Mouse (Mus musculus): ENCODE results near the gene Tcf7l2. TPM values are rescaled to one million over a fixed set of nuclear protein-coding genes. Genes with fewer than 3 reads are reported as not detected.

Gene Tcf7l2
- polyA plus RNA-seq, 1 experiment from 2014 or later: 225 TPM

DNA sequence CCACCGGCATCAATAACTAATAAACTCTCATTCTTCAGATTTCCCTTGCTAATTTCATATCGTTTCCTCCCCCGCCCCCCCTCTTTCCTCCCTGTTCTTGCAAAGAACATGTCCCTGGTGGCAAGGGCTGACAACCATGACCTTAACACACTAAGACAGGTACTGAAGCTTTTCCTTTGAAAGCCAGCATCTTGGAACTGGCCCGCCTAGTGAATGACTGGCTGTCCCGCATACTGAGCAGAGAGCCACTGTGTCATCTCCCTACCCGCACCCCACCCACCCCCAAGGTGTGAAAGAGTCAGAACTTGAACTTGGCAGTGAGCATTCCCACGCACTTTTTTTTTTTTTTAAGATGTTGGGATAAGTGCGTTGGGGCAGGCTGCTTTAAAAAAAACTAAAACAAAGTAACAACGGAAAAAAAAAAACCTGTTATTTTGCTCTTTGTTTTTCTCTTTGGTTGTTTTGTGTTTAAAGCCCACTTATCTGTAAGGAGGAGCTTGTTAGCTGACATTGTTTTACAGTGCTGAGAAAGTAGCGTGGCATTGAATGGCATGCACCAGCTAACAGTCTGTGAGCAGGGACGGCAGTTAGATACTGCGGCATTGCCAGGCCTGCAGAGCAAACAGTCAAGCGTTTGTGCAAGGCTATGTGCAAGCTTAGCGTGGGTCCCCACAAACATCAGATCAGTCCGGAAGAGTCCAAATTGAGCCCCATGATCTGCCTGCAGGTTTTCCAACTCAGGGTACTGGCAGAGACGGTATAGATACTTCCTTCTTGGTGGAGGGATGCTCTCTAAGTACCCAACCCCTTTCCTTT lies 185.4 kb downstream of the Tcf7l2 start:
- 90% methylated on average over 16 of the region's 16 CpGs for WGBS
- H3K4me2 ChIP-seq (ENCODE audit: low read depth, severe bottlenecking): no peak overlapping the region
- H3K9me3 ChIP-seq (ENCODE audit: control insufficient read depth, low read length): no peaks in the 10 kb centered on the region
- H3K4me1 ChIP-seq (ENCODE audit: control insufficient read depth, insufficient read depth, low read length): peaks cover 6% of the 10 kb centered on the region; the same call in 1 of the 2 replicates
- no peaks in the 10 kb centered on the region for H3K27me3 ChIP-seq (ENCODE audit: control insufficient read depth, insufficient read depth, low read length)
- ATAC-seq (ENCODE audit: insufficient number of reproducible peaks, low FRiP score, low TSS enrichment, low read depth): no peak
- no peak overlapping the region for H3K27ac ChIP-seq (replicated peaks; ENCODE audit: low read depth, low read length)
- no peak overlapping the region for H3K9ac ChIP-seq (ENCODE audit: low read length)
- no peak overlapping the region for H3K4me3 ChIP-seq (ENCODE audit: low read depth, low read length)
- peaks cover 10% of the 10 kb centered on the region for H3K36me3 ChIP-seq (ENCODE audit: control insufficient read depth, insufficient read depth, low read length)
- DNase-seq (ENCODE audit: low spot score): no peak

DNA sequence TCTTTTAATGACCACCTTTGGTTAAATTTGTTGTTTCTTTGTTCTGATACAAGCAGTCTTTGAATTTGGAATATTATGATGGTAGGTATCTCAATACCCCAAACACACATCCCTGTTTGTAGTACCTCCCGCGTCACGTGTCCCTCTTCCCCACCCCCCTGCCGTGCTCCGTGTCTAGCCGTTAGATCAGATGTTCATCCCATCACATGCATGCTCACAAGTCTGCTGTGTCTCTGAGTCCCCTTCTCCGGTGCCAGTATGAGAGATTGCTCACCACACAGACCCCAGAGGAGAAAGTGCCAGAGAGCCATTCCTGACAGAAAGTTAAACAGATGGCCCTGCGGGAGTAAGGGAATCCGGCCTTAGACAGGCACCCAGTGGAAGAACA lies 186.0 kb downstream of the Tcf7l2 start:
- Histone ChIP-seq H3K4me3 (ENCODE audit: low read depth, low read length) (no peak overlapping the region), H3K4me1 (ENCODE audit: control insufficient read depth, insufficient read depth, low read length) (peaks cover 6% of the 10 kb centered on the region; the same call in 1 of the 2 replicates), H3K9ac (ENCODE audit: low read length) (no peak overlapping the region), H3K9me3 (ENCODE audit: control insufficient read depth, low read length) (no peaks in the 10 kb centered on the region), H3K4me2 (ENCODE audit: low read depth, severe bottlenecking) (no peak overlapping the region), H3K27me3 (ENCODE audit: control insufficient read depth, insufficient read depth, low read length) (no peaks in the 10 kb centered on the region), H3K36me3 (ENCODE audit: control insufficient read depth, insufficient read depth, low read length) (peaks cover 10% of the 10 kb centered on the region), H3K27ac (replicated peaks; ENCODE audit: low read depth, low read length) (no peak overlapping the region)
- WGBS: 87% methylated on average over 9 of the region's 9 CpGs
- DNase-seq (ENCODE audit: low spot score) (no peak), ATAC-seq (ENCODE audit: insufficient number of reproducible peaks, low FRiP score, low TSS enrichment, low read depth) (no peak)

DNA sequence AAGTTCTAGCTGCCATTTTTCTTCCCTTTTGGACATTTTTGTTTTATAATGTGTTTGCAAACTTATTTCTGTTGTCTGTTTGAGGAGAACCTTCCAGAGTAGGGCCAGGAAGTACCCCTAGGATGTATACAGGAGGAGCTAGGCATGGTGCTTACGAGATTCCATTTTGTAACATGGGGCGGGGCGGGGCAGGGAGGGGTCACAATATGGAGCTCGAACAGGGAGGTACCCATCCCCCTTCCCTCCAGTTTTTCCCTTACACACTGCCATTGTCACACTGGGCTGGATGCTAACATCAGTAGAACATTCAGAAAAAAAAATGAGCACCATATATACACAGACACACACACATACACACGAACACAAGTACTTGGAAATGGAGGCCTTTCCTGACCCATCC lies 187.1 kb downstream of the Tcf7l2 start:
- H3K27ac ChIP-seq (replicated peaks; ENCODE audit: low read depth, low read length): no peak overlapping the region
- H3K9ac ChIP-seq (ENCODE audit: low read length): no peak overlapping the region
- H3K9me3 ChIP-seq (ENCODE audit: control insufficient read depth, low read length): no peaks in the 10 kb centered on the region
- H3K4me1 ChIP-seq (ENCODE audit: control insufficient read depth, insufficient read depth, low read length): peaks cover 2% of the 10 kb centered on the region; the same call in 1 of the 2 replicates
- no peak overlapping the region for H3K4me2 ChIP-seq (ENCODE audit: low read depth, severe bottlenecking)
- no peak overlapping the region for H3K4me3 ChIP-seq (ENCODE audit: low read depth, low read length)
- no peak for ATAC-seq (ENCODE audit: insufficient number of reproducible peaks, low FRiP score, low TSS enrichment, low read depth)
- WGBS: 91% methylated on average over 5 of the region's 5 CpGs
- H3K27me3 ChIP-seq (ENCODE audit: control insufficient read depth, insufficient read depth, low read length): no peaks in the 10 kb centered on the region
- DNase-seq (ENCODE audit: low spot score): no peak
- peaks cover 10% of the 10 kb centered on the region for H3K36me3 ChIP-seq (ENCODE audit: control insufficient read depth, insufficient read depth, low read length)

DNA sequence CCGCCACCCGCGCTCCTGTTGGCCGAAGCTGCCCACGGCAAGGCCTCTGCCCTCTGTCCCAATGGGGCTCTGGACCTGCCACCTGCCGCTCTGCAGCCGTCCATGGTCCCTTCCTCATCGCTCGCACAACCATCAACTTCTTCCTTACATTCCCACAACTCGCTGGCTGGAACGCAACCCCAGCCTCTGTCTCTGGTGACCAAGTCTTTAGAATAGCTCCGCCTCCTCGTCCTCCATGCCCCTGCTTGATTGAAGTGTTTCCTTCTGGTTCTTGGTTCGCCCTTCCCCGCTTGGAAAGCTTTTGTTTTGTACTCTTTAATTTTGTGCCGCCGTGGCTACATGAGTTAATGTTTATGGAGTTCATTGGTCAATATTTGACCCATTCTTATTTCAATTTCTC lies 190.0 kb downstream of the Tcf7l2 start:
- Histone ChIP-seq H3K36me3 (ENCODE audit: control insufficient read depth, insufficient read depth, low read length) (peaks cover 10% of the 10 kb centered on the region), H3K9ac (ENCODE audit: low read length) (no peak overlapping the region), H3K4me1 (ENCODE audit: control insufficient read depth, insufficient read depth, low read length) (no peaks in the 10 kb centered on the region), H3K4me3 (ENCODE audit: low read depth, low read length) (no peak overlapping the region), H3K27ac (replicated peaks; ENCODE audit: low read depth, low read length) (no peak overlapping the region), H3K9me3 (ENCODE audit: control insufficient read depth, low read length) (no peaks in the 10 kb centered on the region), H3K4me2 (ENCODE audit: low read depth, severe bottlenecking) (no peak overlapping the region), H3K27me3 (ENCODE audit: control insufficient read depth, insufficient read depth, low read length) (no peaks in the 10 kb centered on the region)
- DNase-seq (ENCODE audit: low spot score): no peak
- no peak for ATAC-seq (ENCODE audit: insufficient number of reproducible peaks, low FRiP score, low TSS enrichment, low read depth)
- WGBS: 91% methylated on average over 17 of the region's 17 CpGs

DNA sequence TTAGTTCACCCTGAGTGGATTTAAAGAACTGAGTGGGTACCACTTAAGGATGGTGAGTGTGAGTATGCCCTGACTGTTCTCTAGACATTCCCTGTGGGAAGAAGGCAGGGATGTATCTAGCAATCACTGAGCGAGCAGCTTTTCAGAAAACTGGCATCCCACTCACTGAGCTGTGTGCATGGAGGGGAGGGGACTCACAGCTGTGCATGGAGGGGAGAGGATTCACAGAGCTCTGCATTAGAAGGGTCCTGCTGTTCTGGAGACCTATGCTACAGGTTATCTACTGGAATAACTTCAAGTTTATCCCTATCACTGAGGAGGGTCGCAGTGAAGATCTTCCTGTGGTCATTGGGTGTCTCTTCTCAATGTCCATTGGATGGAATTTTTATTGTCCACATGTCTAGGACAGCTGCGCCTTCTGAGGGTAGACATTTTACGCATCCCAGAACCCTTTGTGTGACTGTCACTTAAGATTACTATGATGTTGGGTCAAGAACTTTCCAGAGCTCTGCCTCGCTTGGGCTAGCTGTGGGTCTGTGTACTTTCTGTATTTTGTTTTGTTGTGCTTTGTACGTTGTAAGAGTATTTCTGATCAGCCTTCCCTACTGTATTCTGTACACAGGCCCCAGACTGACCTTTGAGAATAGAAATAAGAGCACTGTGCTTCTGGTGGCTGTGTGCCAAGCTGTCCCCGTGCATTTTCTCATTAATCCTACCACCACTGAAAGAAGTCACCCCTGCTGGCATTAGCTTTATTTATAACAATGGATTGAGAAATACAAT lies 192.5 kb downstream of the Tcf7l2 start:
- H3K27ac ChIP-seq (replicated peaks; ENCODE audit: low read depth, low read length): no peak overlapping the region
- ATAC-seq (ENCODE audit: insufficient number of reproducible peaks, low FRiP score, low TSS enrichment, low read depth): no peak

DNA sequence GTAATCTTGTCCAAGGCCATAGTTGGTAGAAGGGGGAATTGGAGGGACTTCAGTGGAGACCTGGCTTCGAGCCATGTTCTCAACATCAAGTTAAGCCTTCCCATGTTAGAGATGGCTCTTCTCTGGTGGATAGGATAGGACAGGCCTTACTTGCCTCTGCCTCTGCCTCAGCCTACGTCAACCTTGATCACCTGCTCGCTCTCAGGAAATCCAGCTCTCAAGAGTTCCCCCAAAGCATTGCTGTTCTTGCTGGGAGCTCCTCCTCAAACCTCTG lies 193.0 kb downstream of the Tcf7l2 start:
- no peak overlapping the region for H3K4me3 ChIP-seq (ENCODE audit: low read depth, low read length)
- H3K9ac ChIP-seq (ENCODE audit: low read length): no peak overlapping the region
- H3K4me1 ChIP-seq (ENCODE audit: control insufficient read depth, insufficient read depth, low read length): no peaks in the 10 kb centered on the region
- peaks cover 10% of the 10 kb centered on the region for H3K36me3 ChIP-seq (ENCODE audit: control insufficient read depth, insufficient read depth, low read length)
- no peak overlapping the region for H3K27ac ChIP-seq (replicated peaks; ENCODE audit: low read depth, low read length)
- H3K9me3 ChIP-seq (ENCODE audit: control insufficient read depth, low read length): no peaks in the 10 kb centered on the region
- H3K4me2 ChIP-seq (ENCODE audit: low read depth, severe bottlenecking): no peak overlapping the region
- no peak for DNase-seq (ENCODE audit: low spot score)
- 93% methylated on average over 3 of the region's 3 CpGs for WGBS
- ATAC-seq (ENCODE audit: insufficient number of reproducible peaks, low FRiP score, low TSS enrichment, low read depth): no peak
- H3K27me3 ChIP-seq (ENCODE audit: control insufficient read depth, insufficient read depth, low read length): no peaks in the 10 kb centered on the region

More for the DNA sequence above, 192.5 kb downstream of the Tcf7l2 start:
- Histone ChIP-seq H3K4me1 (ENCODE audit: control insufficient read depth, insufficient read depth, low read length) (no peaks in the 10 kb centered on the region), H3K36me3 (ENCODE audit: control insufficient read depth, insufficient read depth, low read length) (peaks cover 10% of the 10 kb centered on the region), H3K9me3 (ENCODE audit: control insufficient read depth, low read length) (no peaks in the 10 kb centered on the region), H3K9ac (ENCODE audit: low read length) (no peak overlapping the region), H3K27me3 (ENCODE audit: control insufficient read depth, insufficient read depth, low read length) (no peaks in the 10 kb centered on the region), H3K4me2 (ENCODE audit: low read depth, severe bottlenecking) (no peak overlapping the region), H3K4me3 (ENCODE audit: low read depth, low read length) (no peak overlapping the region)
- WGBS: 86% methylated on average over 7 of the region's 7 CpGs
- DNase-seq (ENCODE audit: low spot score): no peak

DNA sequence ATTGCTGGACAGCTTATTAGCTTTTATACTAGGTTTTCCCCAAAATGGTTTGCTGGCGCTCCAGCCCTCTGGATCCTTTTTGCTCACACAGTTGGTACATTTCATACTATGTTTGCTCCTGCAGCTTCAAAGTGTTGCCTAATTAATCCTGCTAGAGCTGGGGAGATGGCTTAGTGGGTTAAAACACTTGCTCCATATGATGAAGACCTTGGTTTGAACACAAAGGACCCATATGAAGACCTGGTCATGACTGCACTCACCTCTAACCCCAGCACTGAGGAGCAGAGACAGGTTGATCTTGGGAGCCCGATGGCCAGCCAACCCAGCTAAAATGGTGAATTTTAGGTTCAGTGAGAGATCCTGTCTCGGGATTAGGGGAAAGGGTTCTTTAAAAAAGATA lies 195.4 kb downstream of the Tcf7l2 start:
- ATAC-seq (ENCODE audit: insufficient number of reproducible peaks, low FRiP score, low TSS enrichment, low read depth): no peak
- H3K4me1 ChIP-seq (ENCODE audit: control insufficient read depth, insufficient read depth, low read length): peaks cover 14% of the 10 kb centered on the region
- 93% methylated on average over 3 of the region's 3 CpGs for WGBS

DNA sequence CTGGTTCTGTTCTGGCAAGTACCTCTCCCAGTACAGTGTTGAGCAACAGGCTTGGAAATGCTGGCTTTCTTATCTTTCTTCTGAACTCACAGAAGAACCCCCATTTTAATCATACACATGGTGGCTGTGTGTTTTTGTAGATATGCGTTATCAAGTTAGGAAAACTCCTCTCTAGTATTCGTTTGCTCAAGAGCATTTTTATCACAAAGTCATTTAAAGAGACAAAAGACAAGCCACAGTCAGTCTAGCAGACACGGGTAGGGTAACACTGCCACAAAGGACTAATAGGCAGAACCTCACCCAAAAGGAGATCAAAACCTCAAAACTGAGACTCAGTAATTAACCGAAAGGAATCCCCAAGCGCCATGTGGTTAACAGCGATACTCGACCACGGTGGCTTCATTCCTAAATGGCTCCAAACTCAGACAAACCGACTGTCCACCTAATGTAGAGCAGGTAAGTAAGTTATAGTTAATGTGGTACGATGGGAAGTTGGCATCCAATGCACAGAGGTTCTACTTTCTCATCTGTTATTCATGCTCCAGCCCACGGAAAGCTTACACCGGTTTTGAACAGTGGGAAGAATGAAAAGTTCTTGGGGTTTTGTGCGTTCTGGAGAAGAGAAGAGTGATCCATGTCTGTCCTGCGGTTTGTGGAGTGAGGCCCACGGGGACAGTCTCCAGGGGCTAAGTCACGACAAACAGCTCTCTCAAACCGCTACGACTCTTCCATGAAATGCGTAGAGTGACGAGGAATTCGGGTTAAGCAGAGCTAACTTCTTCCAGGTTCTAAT lies 196.8 kb downstream of the Tcf7l2 start:
- Histone ChIP-seq H3K27me3 (ENCODE audit: control insufficient read depth, insufficient read depth, low read length) (0 out of 2 replicates have a peak, but pooled peaks cover 3% of the 10 kb centered on the region), H3K4me2 (ENCODE audit: low read depth, severe bottlenecking) (no peak overlapping the region), H3K9ac (ENCODE audit: low read length) (no peak overlapping the region), H3K36me3 (ENCODE audit: control insufficient read depth, insufficient read depth, low read length) (no peaks in the 10 kb centered on the region), H3K4me3 (ENCODE audit: low read depth, low read length) (no peak overlapping the region), H3K9me3 (ENCODE audit: control insufficient read depth, low read length) (no peaks in the 10 kb centered on the region), H3K4me1 (ENCODE audit: control insufficient read depth, insufficient read depth, low read length) (peaks cover 14% of the 10 kb centered on the region), H3K27ac (replicated peaks; ENCODE audit: low read depth, low read length) (no peak overlapping the region)
- no peak for DNase-seq (ENCODE audit: low spot score)
- 94% methylated on average over 21 of the region's 21 CpGs for WGBS
- ATAC-seq (ENCODE audit: insufficient number of reproducible peaks, low FRiP score, low TSS enrichment, low read depth): no peak

More for the DNA sequence above, 195.4 kb downstream of the Tcf7l2 start:
- Histone ChIP-seq H3K9ac (ENCODE audit: low read length) (no peak overlapping the region), H3K9me3 (ENCODE audit: control insufficient read depth, low read length) (no peaks in the 10 kb centered on the region), H3K4me2 (ENCODE audit: low read depth, severe bottlenecking) (no peak overlapping the region), H3K27ac (replicated peaks; ENCODE audit: low read depth, low read length) (no peak overlapping the region), H3K4me3 (ENCODE audit: low read depth, low read length) (no peak overlapping the region), H3K27me3 (ENCODE audit: control insufficient read depth, insufficient read depth, low read length) (0 out of 2 replicates have a peak, but pooled peaks cover 3% of the 10 kb centered on the region), H3K36me3 (ENCODE audit: control insufficient read depth, insufficient read depth, low read length) (no peaks in the 10 kb centered on the region)
- no peak for DNase-seq (ENCODE audit: low spot score)

All from limb, embryonic 11.5 days (tissue).